Mouse (Mus musculus): ENCODE data around the gene Esam.

DNA sequence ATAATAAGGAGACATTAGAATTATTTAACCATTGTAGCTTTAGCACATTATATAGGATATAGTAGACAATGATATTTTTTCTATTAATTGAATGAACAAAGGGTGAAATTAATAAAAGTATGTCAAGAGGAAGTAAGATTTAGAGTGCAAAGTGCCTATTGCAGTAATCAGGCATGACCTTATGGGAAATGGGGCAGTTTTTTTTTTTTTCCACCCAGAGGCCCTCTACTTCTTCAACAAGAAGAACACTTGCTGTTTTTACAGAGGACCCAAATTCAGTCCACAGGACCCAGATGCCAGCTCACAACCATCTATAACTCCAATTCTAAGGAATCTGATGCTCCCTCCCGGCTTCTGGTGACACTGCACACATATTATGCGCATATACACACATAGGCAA, 32.7 kb downstream of the Esam start:
- no peak for TF ChIP-seq EP300 (IDR thresholded peaks at IDR 0.05)
- TF ChIP-seq CTCF (IDR thresholded peaks at IDR 0.05), result no peak
